Mouse (Mus musculus) thymus, adult 2 months (tissue): ENCODE measurements around the gene Inafm2. TPM values are rescaled to one million over a fixed set of nuclear protein-coding genes. Genes with fewer than 3 reads are reported as not detected.
A peak's percentile ranks its signal among the peaks of the same experiment; 100 is the strongest.

Experiments used
- DNase-seq: peaks from one replicate; pipeline ENCODE4 v3.0.0; 2021
- H3K27ac ChIP-seq: fragments of 200-500 bp; 2 replicates; pipeline ENCODE4 v1.5.1; 2012; ENCODE audit warnings: low read length, control low read depth; ENCODE audit not compliant: control insufficient read depth, insufficient read depth
- H3K27me3 ChIP-seq: fragments of 200-500 bp; 2 replicates; pipeline ENCODE4 v1.6.1; 2012; ENCODE audit warnings: mild to moderate bottlenecking, low read length, moderate library complexity, mixed read lengths; ENCODE audit not compliant: control insufficient read depth, insufficient read depth
- H3K36me3 ChIP-seq: fragments of 200-500 bp; 2 replicates; pipeline ENCODE4 v1.6.1; 2012; ENCODE audit warnings: mild to moderate bottlenecking, low read length, moderate library complexity; ENCODE audit not compliant: control insufficient read depth, insufficient read depth
- H3K4me1 ChIP-seq: fragments of 200-500 bp; replicated peaks from 2 replicates; pipeline ENCODE4 v1.6.1; 2012; ENCODE audit warnings: low read length; ENCODE audit not compliant: control insufficient read depth, insufficient read depth
- H3K4me3 ChIP-seq: fragments of 200-500 bp; 2 replicates; pipeline ENCODE4 v1.5.1; 2012; ENCODE audit warnings: mild to moderate bottlenecking, low read length, control low read depth, moderate library complexity; ENCODE audit not compliant: control insufficient read depth, insufficient read depth
- CTCF ChIP-seq: fragments of 200-500 bp; IDR thresholded peaks from 2 replicates; pipeline ENCODE4 v1.5.1; 2012; ENCODE audit warnings: mild to moderate bottlenecking, control low read depth, low read length, moderate library complexity, borderline replicate concordance; ENCODE audit not compliant: control insufficient read depth, poor library complexity, insufficient read depth; ENCODE audit errors: extremely low read depth
- POLR2A ChIP-seq: fragments of 200-500 bp; IDR thresholded peaks from 2 replicates; pipeline ENCODE4 v1.6.1; 2012; ENCODE audit warnings: mild to moderate bottlenecking, low read length, control low read depth, moderate library complexity; ENCODE audit not compliant: control insufficient read depth, poor library complexity, insufficient read depth; ENCODE audit errors: extremely low read depth
- WGBS: fragments of 180-500 bp; shearing (Covaris S2); methylation state at CpG from one replicate; pipeline ENCODE4 v1.1.7; 2018; 5-methylcytosine and 5-hydroxymethylcytosine counted together
- polyA plus RNA-seq: library from polyadenylated mRNA; depleted of rRNA; stranded (reverse); fragments of >200 nt; gene quantifications from 2 replicates; pipeline ENCODE4 v1.2.3, GENCODE M21; 2012

Gene Inafm2
- polyA plus RNA-seq, 1 experiment: 18.9 TPM

DNA sequence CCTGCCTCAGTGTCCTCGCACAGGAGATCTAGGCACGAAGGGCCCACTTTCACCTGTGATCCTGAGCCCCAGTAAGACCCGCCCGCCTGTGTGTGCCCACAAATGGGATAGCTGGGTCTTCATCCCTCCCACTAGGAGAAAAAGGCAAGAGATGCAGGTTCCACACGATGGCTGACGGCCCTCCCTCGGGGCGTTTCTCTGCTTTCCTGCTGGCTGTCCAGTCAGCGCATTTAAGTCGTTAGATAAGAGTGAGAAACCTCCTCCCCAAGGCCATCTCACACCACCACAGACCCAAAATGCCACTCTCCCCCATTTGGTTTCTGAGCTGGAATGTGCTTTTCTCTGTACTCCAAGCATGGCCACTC, 17.2 kb downstream of the Inafm2 start:
- DNase-seq: no peak
- H3K4me3 ChIP-seq: no peak overlapping the region
- H3K4me1 ChIP-seq: peaks cover 35% of the 10 kb centered on the region
- TF ChIP-seq CTCF: no peak
- no peak overlapping the region for H3K27ac ChIP-seq
- H3K27me3 ChIP-seq: no peaks in the 10 kb centered on the region
- 38% methylated on average over 10 of the region's 10 CpGs for WGBS
- no peaks in the 10 kb centered on the region for H3K36me3 ChIP-seq

DNA sequence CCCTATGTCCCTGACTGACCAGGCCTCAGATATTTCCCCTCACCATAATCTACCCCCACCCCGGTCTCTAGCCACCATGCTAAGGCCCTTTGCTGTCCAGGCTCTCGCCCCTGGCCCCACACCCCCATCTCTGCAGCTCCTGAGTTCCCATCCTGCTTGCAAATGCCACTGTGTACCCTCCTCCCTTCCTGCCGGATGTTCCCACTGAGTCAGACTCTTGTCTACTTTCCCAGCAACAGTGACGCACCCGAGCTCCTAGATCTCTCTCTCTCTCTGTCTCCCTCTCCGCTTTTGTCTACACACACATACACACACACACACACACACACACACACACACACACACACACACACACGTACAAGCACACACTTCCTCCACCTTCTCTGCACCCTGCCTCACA, 17.9 kb downstream of the Inafm2 start:
- no peak overlapping the region for H3K27ac ChIP-seq

GRCm38 (mm10) chr2:118764094-118764831, 18.7 kb downstream of the Inafm2 start:
- TF ChIP-seq POLR2A (no peak), CTCF (peak; percentile 68; the same call in 1 of the 2 replicates)
- peaks cover 35% of the 10 kb centered on the region for H3K4me1 ChIP-seq

More for the DNA sequence above, 17.9 kb downstream of the Inafm2 start:
- no peak for DNase-seq
- TF ChIP-seq CTCF (no peak), POLR2A (no peak)
- Histone ChIP-seq H3K36me3 (no peaks in the 10 kb centered on the region), H3K27me3 (no peaks in the 10 kb centered on the region), H3K4me3 (no peak overlapping the region), H3K4me1 (peaks cover 35% of the 10 kb centered on the region)
- 83% methylated on average over 7 of the region's 7 CpGs for WGBS

GRCm38 (mm10) chr2:118764875-118765274, 19.3 kb downstream of the Inafm2 start:
- Histone ChIP-seq H3K36me3 (no peaks in the 10 kb centered on the region), H3K4me3 (no peak overlapping the region), H3K4me1 (peaks cover 33% of the 10 kb centered on the region), H3K27me3 (no peaks in the 10 kb centered on the region), H3K27ac (no peak overlapping the region)
- TF ChIP-seq POLR2A: no peak
- TF ChIP-seq CTCF: no peak
- no peak for DNase-seq
- 91% methylated on average over 5 of the region's 5 CpGs for WGBS

More at GRCm38 (mm10) chr2:118764094-118764831, 18.7 kb downstream of the Inafm2 start:
- Histone ChIP-seq H3K27me3 (no peaks in the 10 kb centered on the region), H3K4me3 (no peak overlapping the region), H3K27ac (no peak overlapping the region), H3K36me3 (no peaks in the 10 kb centered on the region)
- DNase-seq: peak; percentile 58
- 50% methylated on average over 11 of the region's 11 CpGs for WGBS

DNA sequence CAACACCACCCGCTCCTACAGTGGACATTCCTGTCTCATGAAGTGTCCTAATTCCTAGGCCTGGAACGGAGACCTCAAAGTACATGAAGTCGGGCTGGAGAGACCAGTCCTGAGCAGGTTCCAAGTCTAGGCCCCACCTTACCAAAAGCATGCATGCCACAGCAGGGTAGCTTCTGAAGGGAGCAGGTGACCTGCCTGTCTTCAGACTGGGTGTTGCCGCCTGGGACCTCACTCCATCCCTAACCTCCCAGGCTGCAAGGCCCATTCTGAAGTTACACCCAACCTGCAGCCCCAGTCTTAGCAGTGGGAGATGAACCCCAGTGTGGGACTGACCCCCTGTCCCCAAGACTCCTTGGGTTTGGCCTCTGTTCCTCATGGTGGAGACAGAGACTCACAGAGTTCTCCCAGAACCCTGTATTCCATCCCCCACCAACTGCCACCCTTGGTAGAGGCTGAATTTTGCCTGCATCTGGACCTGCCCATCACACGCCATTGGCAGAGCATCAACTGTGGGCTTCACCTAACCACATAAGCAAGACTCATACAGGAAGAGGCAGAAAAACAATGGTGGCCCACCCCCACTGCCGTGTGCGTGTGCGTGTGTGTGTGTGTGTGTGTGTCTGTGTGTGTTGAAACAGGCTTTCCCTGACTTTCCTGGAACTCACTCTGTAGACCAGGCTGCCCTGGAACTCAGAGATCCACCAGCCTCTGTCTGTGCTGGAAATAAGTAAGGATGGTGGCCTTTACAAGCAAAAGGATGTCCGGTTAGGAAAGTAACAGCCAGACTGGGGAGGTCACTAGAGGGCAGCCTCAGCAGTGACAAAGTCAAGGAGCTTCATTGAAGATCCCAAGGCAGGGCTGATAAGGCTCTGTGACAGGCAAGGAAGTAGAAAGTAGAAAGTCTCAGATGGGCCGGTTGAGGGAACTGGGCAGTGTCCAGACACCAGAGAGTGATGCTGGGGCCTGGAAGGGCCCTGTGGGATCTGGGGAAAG, 20.8 kb downstream of the Inafm2 start:
- no peak for TF ChIP-seq POLR2A
- no peak for TF ChIP-seq CTCF
- DNase-seq: no peak
- Histone ChIP-seq H3K27ac (no peak overlapping the region), H3K36me3 (no peaks in the 10 kb centered on the region), H3K27me3 (no peaks in the 10 kb centered on the region), H3K4me3 (no peak overlapping the region), H3K4me1 (peaks cover 33% of the 10 kb centered on the region)
- 49% methylated on average over 10 of the region's 10 CpGs for WGBS

DNA sequence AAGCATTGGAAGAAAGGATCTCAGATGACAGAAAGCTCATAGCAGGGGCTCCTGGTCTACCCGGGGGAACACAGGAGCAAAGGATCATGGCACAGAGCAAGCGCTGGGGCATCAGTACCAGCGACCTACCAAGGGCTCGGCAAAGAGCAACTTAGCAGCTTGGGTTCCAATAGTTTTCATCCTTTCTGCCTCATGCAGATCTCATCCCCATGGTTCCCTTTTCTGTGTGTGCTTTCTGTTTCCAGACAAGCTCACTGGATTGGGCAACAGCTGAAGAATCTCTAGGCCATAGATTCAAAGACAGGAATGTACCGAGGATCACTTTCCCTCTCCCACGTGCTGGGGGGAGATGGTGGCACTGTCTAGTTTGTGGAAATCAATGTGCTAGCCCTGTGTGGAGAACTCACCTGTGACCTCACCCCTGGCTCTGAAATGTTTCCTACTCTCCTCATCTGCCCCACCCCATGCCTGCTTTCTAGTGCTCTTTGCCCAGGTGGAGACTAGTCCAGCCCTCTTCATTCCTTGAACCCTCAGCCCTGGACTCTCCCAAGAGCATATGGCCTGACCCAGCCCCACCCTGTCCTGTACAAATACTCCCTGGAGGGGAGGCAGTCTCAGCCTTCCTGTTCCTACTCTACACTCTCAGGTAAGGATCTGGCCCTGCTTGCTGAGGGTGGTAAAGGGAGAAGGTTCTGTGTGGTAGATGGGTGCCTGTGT, 26.8 kb downstream of the Inafm2 start, which contains the start of gene Phgr1:
Gene Phgr1, plus strand, starts transcription at position 612 of the 717 bp plus-strand sequence.
- TF ChIP-seq CTCF (no peak), POLR2A (no peak)
- no peak within 1 kb of the TSS for H3K27ac ChIP-seq
- no peaks in the 10 kb centered on the region for H3K27me3 ChIP-seq
- 92% methylated on average over 6 of the region's 6 CpGs for WGBS
- no peak within 1 kb of the TSS for H3K4me3 ChIP-seq
- H3K36me3 ChIP-seq: no peaks in the 10 kb centered on the region
- no peak for DNase-seq
- H3K4me1 ChIP-seq: no peaks in the 10 kb centered on the region
